Mouse (Mus musculus) urinary bladder, postnatal 36 days (tissue): ENCODE results near the gene Apobr.

Source experiments
- DNase-seq, 2 experiments: peaks; one replicate each; pipeline ENCODE4 v3.0.0; 2022; ENCODE audit warnings: low spot score in 2 of 2, mixed read lengths in 1 of 2

The Apobr gene

GRCm38 (mm10) chr7:126598919-126599318, 14.2 kb downstream of the Apobr start:
- no peak for DNase-seq

- DNase-seq, result no peak
Observed at GRCm38 (mm10) chr7:126601896-126602295, 17.2 kb downstream of the Apobr start.

GRCm38 (mm10) chr7:126602650-126603049, 17.9 kb downstream of the Apobr start:
- DNase-seq, result no peak

GRCm38 (mm10) chr7:126606611-126607010, 21.9 kb downstream of the Apobr start:
- no peak for DNase-seq

- DNase-seq, result peak; percentile 41 to 74
Observed at GRCm38 (mm10) chr7:126607064-126607463, 22.3 kb downstream of the Apobr start.

- no peak for DNase-seq
Observed at GRCm38 (mm10) chr7:126607796-126608195, 23.1 kb downstream of the Apobr start.

- no peak for DNase-seq
Observed at GRCm38 (mm10) chr7:126612736-126613135, 28.0 kb downstream of the Apobr start.

GRCm38 (mm10) chr7:126616707-126617106, 32.0 kb downstream of the Apobr start:
- no peak for DNase-seq

- DNase-seq, result no peak
Observed at GRCm38 (mm10) chr7:126619559-126620275, 35.0 kb downstream of the Apobr start.

GRCm38 (mm10) chr7:126621452-126622359, 37.0 kb downstream of the Apobr start:
- DNase-seq, result no peak

- no peak for DNase-seq
Observed at GRCm38 (mm10) chr7:126623381-126623780, 38.6 kb downstream of the Apobr start.

GRCm38 (mm10) chr7:126624774-126625173, 40.0 kb downstream of the Apobr start:
- no peak for DNase-seq

GRCm38 (mm10) chr7:126625369-126625768, 40.6 kb downstream of the Apobr start:
- DNase-seq, result peak; percentile 65 to 93

- no peak for DNase-seq
Observed at GRCm38 (mm10) chr7:126625807-126626600, 41.3 kb downstream of the Apobr start.

- no peak for DNase-seq
Observed at GRCm38 (mm10) chr7:126628111-126628510, 43.4 kb downstream of the Apobr start.

GRCm38 (mm10) chr7:126629915-126630314, 45.2 kb downstream of the Apobr start:
- no peak for DNase-seq

GRCm38 (mm10) chr7:126630824-126631518, 46.2 kb downstream of the Apobr start, which contains the start of gene Nupr1:
TSS of gene Nupr1 (minus strand) at chr7:126630861.
- DNase-seq, result no peak

- no peak for DNase-seq
Observed at GRCm38 (mm10) chr7:126632478-126632877, 47.7 kb downstream of the Apobr start.

GRCm38 (mm10) chr7:126635375-126635774, 50.6 kb downstream of the Apobr start:
- DNase-seq, result no peak

- peak; percentile 44 to 57 for DNase-seq
Observed at GRCm38 (mm10) chr7:126636733-126637520, 52.2 kb downstream of the Apobr start.
